Mouse (Mus musculus) gastrocnemius, adult 18-20 months (tissue): ENCODE measurements around the gene Eef1akmt3. TPM values are rescaled to one million over a fixed set of nuclear protein-coding genes. Genes with fewer than 3 reads are reported as not detected.

Experiments used
- DNase-seq: peaks from one replicate; pipeline ENCODE4 v3.0.0; 2021; ENCODE audit warnings: low spot score
- microRNA-seq: library from miRNA; unstranded; fragments of <30 nt; microRNA quantifications from one replicate; pipeline ENCODE4 v1.2.0, GENCODE M21; 2021
- total RNA-seq, 2 experiments: library from RNA; stranded (reverse); gene quantifications; 2 replicates each; pipeline ENCODE4 v1.2.3; 2021

The Eef1akmt3 gene
- total RNA-seq, 2 experiments from 2014 or later, result 0.09 TPM; not detected in 1

- DNase-seq, result no peak
Measured at GRCm38 (mm10) chr10:127001297-127001696, 40.0 kb downstream of the Eef1akmt3 start.

GRCm38 (mm10) chr10:127000529-127000928 lies 40.8 kb downstream of the Eef1akmt3 start, which contains the start of gene Avil:
Gene Avil (plus strand): TSS chr10:127000709.
- DNase-seq, result no peak

GRCm38 (mm10) chr10:126997340-126998113 lies 43.8 kb downstream of the Eef1akmt3 start:
- no peak for DNase-seq

GRCm38 (mm10) chr10:126993621-126994020 lies 47.7 kb downstream of the Eef1akmt3 start:
- DNase-seq, result no peak

GRCm38 (mm10) chr10:126991676-126992075 lies 49.6 kb downstream of the Eef1akmt3 start:
- no peak for DNase-seq

- peak; percentile 91 for DNase-seq
Measured at GRCm38 (mm10) chr10:126990313-126991056, 50.8 kb downstream of the Eef1akmt3 start.

GRCm38 (mm10) chr10:126988513-126989165 lies 52.7 kb downstream of the Eef1akmt3 start:
- no peak for DNase-seq

- DNase-seq, result no peak
Measured at GRCm38 (mm10) chr10:126987183-126988118, 53.9 kb downstream of the Eef1akmt3 start.

- peak; percentile 92 for DNase-seq
Measured at GRCm38 (mm10) chr10:126986541-126986961, 54.8 kb downstream of the Eef1akmt3 start.

GRCm38 (mm10) chr10:126985579-126985978 lies 55.7 kb downstream of the Eef1akmt3 start:
- DNase-seq, result no peak

GRCm38 (mm10) chr10:126985127-126985526 lies 56.2 kb downstream of the Eef1akmt3 start:
- DNase-seq, result no peak

GRCm38 (mm10) chr10:126984189-126985004 lies 56.9 kb downstream of the Eef1akmt3 start:
- DNase-seq, result peak; percentile 78

- no peak for DNase-seq
Measured at GRCm38 (mm10) chr10:126983193-126983725, 58.1 kb downstream of the Eef1akmt3 start.

GRCm38 (mm10) chr10:126981746-126982145 lies 59.6 kb downstream of the Eef1akmt3 start:
- no peak for DNase-seq

Small RNA genes within 50 kb of the gene (microRNA-seq; reads per million reads assigned to microRNA genes)
- gene Mir26a-2, result 241 reads per million, percentile 68 among the genes with 10 or more reads in this experiment
- not detected for gene Mir546

Other genes starting within 250 kb of the Eef1akmt3 start
- gene Atp23, start 140.2 kb downstream of the Eef1akmt3 start, total RNA-seq, result 1 to 10 TPM; 1.5 to 1.6 TPM
- 100 to 1,000 TPM in 1 of 2 experiments, 10 to 100 TPM in 1; 84.5 to 110 TPM for gene Ctdsp2, start 62.8 kb downstream of the Eef1akmt3 start, total RNA-seq
- 1 to 10 TPM; 2.9 to 3.6 TPM for gene Avil, start 40.8 kb downstream of the Eef1akmt3 start, total RNA-seq
- 10 to 100 TPM; 20.4 to 22.4 TPM for gene Tsfm, start 10.7 kb downstream of the Eef1akmt3 start, total RNA-seq
- gene Mettl1, start 99 bp downstream of the Eef1akmt3 start, total RNA-seq, result 1 to 10 TPM; 8.6 to 9.1 TPM
- gene Cyp27b1, start 6.7 kb upstream of the Eef1akmt3 start, total RNA-seq, result under 1 TPM in 1 of 2 experiments, not detected in 1; 0.19 TPM
- gene March9, start 18.7 kb upstream of the Eef1akmt3 start, total RNA-seq, result 1 to 10 TPM in 1 of 2 experiments, under 1 TPM in 1; 0.39 to 1.0 TPM
- gene Cdk4, start 22.0 kb upstream of the Eef1akmt3 start, total RNA-seq, result 10 to 100 TPM; 42.2 to 45.6 TPM
- gene Tspan31, start 28.8 kb upstream of the Eef1akmt3 start, total RNA-seq, result 10 to 100 TPM; 22.4 to 23.4 TPM
- gene Agap2, start 33.8 kb upstream of the Eef1akmt3 start, total RNA-seq, result 1 to 10 TPM; 1.3 to 1.7 TPM
- 10 to 100 TPM; 11.3 to 13.5 TPM for gene Os9, start 79.6 kb upstream of the Eef1akmt3 start, total RNA-seq
- under 1 TPM; 0.39 to 0.93 TPM for gene B4galnt1, start 123.7 kb upstream of the Eef1akmt3 start, total RNA-seq
- gene Slc26a10, start 139.1 kb upstream of the Eef1akmt3 start, total RNA-seq, result 1 to 10 TPM; 1.6 to 2.9 TPM
- 1 to 10 TPM; 7.4 to 9.5 TPM for gene Arhgef25, start 148.6 kb upstream of the Eef1akmt3 start, total RNA-seq
- 10 to 100 TPM; 20.0 to 27.3 TPM for gene Dtx3, start 154.2 kb upstream of the Eef1akmt3 start, total RNA-seq
- gene Pip4k2c, start 170.1 kb upstream of the Eef1akmt3 start, total RNA-seq, result 1 to 10 TPM; 7.4 to 8.2 TPM
- gene Kif5a, start 221.8 kb upstream of the Eef1akmt3 start, total RNA-seq, result under 1 TPM; 0.21 to 0.37 TPM
- 10 to 100 TPM; 96.1 to 97.2 TPM for gene Dctn2, start 224.9 kb upstream of the Eef1akmt3 start, total RNA-seq
- 10 to 100 TPM; 14.6 to 15.7 TPM for gene Mbd6, start 247.5 kb upstream of the Eef1akmt3 start, total RNA-seq